Mouse (Mus musculus) G1E-ER4 (cell line): ENCODE results near the gene Ate1. TPM values are rescaled to one million over a fixed set of nuclear protein-coding genes. Genes with fewer than 3 reads are reported as not detected.

Experiments
- GATA1 ChIP-seq: IDR thresholded peaks from one replicate; pipeline ENCODE4 v1.8.0; 2012; ENCODE audit warnings: low read length, inconsistent platforms
- polyA plus RNA-seq: library from polyadenylated mRNA; stranded (reverse); fragments of >175 nt; gene quantifications from 2 replicates; pipeline ENCODE4 v1.2.3, GENCODE M21; 2012

The Ate1 gene
- polyA plus RNA-seq: 4.0 and 6.6 TPM in 2 replicates

DNA sequence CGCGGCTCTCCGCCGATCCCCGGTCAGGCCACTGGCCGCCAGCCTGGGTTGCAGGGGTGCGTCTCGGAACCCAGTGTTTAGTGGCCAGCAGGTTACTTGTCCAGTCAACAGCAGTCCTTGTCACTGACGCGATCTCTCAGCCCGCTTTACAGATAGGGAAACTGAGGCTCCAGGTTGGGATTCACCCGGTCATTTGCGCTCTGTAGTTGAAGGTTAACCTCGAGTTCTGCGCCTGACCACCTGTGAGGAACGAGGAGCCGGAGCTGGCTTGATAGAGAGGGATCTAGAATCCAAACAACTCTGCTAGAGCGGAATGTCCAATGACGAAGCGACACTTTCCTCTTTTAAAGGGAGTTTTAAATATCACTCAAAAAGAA is at the start of gene Ate1:
Ate1 (minus strand) TSS at position 321 of the 377 bp plus-strand sequence.
- TF ChIP-seq GATA1: no peak

DNA sequence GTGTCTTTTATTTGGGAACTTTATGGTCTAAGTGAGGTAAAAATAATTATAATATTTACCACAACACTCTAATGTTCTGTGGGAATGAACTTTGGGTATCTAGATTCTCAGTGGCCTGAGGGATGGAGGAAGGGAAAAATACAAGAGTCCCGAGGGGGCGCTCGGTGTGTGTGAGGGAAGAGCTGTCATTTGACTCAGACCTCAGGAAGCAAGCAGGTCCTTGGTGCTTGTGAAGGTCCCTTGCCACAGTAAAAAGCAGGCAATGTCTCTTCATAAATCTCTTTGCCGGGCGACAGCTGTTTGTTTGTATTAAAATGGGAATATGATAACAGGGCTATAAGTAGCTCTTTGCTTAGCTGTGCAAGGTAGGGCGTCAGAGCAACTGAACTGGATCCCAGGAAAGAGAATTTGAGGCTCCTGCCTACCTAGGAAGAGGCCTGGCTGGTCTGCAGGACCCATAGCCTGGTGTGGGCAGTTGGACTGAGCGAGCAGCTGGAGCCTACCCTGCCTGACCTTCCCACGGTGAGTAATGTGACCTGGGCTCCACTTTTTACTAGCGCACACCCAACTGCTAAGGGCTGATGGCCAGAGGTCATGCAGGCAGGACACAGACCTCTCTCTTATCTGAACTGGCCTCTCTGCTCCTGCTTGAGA is 48.7 kb upstream of the Ate1 start:
- no peak for TF ChIP-seq GATA1

DNA sequence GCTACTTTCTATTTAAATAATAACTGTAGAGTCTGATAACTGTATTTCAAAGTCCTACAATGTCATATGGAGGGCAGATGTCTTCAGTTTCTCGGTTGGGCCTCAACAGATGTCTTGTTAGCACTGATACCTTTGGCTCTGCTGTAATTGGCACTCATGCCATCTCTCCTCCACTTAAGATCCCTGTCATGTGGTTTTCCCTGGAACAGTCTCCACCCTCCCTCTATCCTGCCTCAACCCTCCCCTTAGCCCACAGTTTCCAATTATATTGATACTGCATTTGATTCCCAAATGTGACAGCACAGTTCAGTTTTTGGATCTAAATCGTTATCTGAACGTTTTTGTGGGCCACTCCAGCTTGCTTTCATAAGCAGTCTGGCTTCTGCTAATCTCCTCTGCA is 44.4 kb upstream of the Ate1 start:
- no peak for TF ChIP-seq GATA1

DNA sequence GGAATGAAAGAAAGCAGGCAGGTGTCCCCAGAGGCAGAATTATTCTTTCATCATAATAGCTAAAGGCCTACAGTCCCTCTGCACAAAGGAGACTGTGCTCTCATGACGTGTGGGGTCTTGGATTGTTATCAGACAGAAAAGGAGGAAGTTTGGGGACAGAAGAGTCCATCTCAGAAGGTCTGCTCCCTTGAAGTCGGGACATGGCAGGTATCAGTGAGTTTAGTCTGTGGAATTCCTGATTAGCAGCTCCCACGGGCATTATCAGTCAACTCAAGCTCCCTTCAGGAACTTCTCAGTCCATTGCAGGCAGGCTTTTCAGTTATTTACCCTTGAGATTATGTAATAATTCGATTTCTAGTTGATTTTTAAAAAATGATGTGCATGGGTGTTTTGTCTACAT is 43.7 kb upstream of the Ate1 start:
- TF ChIP-seq GATA1: no peak

DNA sequence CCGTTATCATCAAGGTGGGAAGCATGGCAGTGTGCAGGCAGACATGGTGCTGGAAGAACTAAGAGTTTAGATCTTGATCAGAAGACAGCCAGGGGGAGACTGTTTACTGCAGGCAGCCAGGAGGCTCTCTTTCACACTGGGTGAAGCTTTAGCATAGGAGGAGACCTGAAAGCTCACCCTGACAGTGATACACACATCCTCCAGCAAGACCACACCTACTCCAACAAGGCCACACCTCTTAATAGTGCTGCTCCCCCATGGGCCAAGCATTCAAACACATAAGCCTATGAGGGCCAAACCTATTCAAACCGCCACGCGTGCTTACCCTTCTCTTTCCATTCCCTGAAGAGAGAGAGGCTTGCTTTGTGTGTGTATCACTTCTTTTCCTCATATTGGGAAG is 43.1 kb upstream of the Ate1 start:
- TF ChIP-seq GATA1: no peak

DNA sequence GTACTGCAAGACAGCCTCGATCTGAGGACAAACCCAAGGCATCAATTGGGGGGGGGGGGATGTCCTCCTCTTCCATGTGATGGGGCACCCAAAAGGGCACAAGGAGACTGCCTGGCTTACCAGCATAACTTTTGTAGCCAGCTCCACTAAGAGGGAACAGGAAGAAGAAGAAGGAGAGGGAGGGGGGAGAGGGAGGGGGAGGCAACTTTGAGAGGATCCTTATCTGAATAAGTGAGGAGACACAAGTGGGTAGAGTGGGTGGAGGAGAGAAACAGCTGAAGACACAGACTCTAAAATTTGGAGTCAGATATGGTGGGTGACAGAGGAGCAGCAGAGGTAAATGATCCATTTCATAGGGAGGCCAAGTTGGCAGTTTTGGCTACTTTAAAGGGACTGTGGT is 40.8 kb upstream of the Ate1 start:
- TF ChIP-seq GATA1: no peak

DNA sequence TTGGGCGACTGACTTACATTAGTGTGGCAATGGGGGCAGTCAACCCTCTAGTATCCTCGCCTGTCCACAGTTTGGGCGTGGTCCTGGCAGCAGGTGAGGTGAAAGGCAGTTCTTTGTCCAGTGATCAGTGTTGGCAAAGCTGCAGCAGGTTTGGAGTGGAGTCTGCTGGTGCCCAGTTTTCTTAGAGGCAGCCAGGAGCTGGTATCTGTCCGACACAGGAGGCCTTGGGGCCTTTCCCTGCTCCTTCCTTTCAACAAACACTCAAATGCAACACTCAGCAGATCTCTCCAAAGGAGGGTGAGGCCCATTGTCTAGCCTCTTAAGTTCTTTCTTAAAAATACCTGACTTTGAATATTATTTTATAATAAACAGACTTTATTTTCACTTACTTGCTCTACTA is 38.4 kb upstream of the Ate1 start:
- no peak for TF ChIP-seq GATA1

DNA sequence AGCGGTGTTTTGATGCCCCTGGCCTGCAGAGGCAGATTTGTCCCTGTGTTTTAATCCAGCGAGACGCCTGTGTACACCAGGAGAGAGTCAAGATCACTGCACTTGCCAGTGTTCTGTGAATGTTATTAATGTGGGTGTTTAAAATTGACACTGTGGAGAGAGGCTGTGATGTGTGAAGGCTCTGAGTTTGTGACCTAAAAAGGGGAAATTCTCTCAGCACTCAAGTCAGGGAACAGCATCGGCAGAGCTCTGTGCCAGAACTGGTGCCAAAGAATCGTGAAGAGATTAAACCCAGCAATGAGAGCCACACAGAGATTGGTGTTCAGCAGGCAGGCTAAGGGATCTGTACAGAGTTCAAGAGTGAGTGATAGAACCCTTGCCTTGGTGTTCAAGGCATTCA is 35.4 kb upstream of the Ate1 start:
- no peak for TF ChIP-seq GATA1

DNA sequence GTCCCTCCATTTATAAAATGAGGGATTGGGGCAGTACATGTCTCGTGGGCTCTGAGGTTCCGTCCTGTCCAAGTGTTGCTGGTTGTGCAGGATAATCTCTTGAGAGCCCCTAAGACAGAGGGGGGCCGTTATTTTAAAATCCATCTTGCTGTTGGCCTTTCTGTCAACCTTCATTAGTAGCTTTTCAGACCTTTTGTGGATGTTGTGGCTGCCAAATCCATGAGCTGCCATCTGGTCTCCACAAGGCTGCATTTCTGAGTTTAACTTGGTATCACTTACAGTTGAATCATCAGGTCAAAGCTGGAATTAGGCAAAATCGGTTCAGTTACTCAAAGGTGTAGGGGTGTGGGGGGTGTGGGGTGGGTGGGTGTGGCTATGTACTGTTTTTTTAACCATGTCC is 33.2 kb upstream of the Ate1 start:
- TF ChIP-seq GATA1: no peak

DNA sequence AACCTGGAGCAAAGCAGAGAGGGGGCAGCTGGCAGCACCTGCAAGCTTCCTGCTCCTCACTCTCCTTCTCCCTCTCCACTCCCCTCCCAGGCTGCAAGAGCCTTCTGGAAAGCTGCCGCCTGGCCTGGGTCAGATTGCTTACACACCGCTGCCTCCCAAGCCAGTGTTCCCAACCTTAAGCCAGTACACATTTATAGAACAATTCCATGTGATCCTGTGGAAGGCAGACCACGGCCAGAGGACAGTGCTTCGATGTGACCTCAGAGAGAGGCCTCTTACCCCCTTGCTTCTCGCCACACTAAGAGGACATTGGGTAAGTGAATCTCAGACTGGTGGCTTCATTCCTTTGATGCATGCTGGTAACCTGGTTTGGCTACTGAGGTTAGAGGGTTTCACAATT is 32.6 kb upstream of the Ate1 start:
- no peak for TF ChIP-seq GATA1

DNA sequence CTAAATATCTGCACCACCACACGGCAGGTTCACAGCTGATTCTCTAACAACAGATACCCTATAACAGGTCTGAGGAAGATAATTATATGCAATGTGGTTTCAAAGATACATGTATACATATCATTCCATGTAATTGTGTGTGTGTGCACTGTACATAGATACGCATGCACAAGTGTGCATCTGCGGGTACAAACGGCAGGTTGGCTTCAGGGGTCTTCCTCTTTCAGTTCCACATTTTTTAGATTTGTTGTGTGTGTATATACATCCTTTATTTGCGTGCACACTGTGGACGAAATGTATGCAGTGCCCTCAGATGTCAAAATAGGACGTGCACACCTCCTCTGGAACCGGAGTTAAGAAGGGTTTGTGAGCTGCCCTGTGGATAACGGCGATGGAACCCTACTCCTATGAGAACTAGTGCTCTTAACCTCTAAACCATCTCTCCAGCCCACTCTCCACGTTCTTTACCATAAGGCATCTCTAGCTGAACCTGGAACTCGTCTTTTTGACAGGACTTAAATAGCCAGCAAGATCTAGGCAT is 27.5 kb upstream of the Ate1 start:
- no peak for TF ChIP-seq GATA1

DNA sequence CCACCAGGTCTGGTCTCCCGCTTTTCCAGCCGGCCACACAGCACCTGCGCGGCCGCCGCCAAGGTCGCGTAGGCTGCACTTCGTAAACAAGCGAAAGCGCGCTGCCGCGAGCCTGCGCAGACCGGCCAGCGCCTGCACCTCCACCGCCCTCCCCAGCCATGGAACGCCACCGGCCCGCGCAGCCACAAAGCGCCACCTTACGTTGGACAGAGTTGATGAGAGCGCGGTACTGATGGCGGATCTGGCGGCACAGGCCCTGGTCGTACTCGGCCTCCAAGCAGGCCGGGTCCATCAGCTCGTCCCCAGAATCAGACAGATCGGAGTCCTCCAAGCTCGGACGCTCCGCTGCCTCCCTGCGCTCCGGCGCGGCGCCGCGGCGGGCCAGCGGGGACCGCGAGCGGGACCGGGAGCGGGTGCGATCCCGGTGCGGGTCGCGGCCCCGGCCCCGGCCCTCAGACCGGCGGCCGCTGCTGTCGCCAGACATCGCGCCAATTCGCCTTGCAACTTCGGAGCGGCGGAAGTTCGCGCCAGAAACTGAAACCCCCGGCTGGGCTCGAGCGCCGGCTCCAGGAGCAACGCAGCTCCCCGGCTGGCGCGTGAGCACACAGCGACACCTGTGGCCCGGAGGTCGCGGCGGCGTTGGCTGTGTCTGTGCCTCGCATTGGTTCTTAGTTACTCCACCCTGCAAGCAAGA is 26.8 kb upstream of the Ate1 start:
- no peak for TF ChIP-seq GATA1

DNA sequence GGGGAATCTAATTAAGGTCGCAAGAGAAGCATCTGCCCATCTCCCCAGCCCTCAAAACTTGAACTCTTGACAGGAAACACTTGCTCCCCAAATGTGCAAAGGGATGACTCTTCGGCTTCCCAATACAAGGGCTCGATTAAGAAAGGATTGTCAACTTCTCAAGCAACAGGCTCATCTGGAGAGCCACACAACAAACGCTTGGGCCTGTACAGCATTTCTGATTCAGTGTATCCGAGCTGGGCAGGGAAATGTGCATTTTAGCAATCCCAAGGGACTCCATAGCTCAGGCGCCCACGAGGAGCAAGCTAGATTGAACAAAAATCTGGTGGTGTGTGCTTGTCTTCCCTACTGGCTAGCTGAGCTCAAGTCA is 26.2 kb upstream of the Ate1 start:
- TF ChIP-seq GATA1: no peak

DNA sequence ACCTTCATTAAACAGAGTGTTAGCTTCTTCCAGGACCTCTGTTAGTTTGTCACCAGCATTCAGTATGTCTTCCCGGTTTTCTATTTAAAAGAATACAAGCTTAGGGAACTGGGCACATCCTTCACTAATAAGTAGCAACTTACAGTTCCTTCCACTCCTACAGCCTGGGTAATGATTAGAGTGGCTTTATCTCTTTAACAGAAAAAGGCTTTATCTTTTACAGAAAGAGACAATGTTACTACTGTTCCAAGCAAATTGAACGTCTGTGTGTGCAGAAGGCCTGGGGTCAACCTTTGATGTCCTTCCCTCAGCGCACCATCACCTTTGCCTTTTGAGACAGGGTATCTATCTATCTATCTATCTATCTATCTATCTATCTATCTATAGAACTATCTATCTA is 25.7 kb upstream of the Ate1 start:
- TF ChIP-seq GATA1: no peak

DNA sequence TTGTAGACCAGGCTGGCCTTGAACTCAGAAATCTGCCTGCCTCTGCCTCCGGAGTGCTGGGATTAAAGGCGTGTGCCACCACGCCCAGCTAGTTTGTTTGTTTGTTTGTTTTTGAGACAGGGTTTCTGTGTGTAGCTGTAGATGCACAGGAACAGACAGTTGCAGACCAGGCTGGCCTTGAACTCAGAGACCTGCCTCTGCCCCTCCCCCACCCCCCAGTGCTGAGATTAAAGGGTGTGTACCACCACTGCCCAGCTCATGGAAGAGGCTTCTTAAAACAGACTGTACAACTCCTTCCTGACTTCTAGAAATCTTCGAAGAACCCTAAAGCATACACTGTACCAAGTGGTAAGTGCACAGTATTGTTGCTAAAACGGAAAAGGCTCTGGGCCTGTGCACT is 25.2 kb upstream of the Ate1 start:
- no peak for TF ChIP-seq GATA1

DNA sequence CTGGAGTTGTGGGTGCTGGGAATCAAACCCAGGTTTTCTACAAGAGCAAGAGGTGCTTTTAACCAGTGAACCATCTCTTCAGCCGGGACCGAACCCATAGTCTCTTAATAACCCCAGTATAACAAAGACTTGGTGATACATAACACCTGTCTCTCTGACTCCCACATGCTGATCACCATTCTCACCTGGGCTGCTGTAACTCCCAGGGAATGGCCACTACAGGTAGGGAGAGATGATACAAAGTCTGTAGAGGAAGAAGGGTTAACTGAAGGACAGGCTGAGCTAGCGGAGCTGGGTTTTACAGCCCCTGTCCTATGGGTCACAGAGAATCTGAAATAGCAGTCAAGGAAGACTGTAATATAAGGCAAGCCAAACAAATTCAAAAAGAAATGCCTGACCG is 23.0 kb upstream of the Ate1 start:
- no peak for TF ChIP-seq GATA1

DNA sequence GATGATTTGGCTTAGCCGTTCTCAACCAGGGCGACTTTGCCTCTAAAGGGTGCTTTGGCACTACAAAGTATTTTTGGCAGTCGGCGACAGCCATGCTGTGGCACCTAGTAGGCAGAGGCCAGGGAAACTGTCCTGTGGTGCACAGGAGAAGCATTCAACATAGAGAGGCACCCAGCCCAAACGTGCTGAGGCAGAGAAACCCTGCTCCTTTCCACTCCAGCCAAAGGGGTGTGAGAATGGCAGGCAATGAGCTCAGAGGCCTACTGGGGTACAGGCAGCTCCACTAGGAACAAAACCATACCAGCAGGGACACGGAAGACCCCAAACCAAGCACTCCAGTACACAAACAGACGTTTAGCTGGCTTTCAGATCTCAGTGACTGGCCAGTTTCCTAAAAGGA is 20.0 kb upstream of the Ate1 start:
- TF ChIP-seq GATA1: no peak
